Mouse (Mus musculus): Measurements from ENCODE around the gene Setd4. TPM values are rescaled to one million over a fixed set of nuclear protein-coding genes. Genes with fewer than 3 reads are reported as not detected.

Setd4 gene
- total and polyA plus RNA-seq, 2 experiments: 9.7 to 10.4 TPM

DNA sequence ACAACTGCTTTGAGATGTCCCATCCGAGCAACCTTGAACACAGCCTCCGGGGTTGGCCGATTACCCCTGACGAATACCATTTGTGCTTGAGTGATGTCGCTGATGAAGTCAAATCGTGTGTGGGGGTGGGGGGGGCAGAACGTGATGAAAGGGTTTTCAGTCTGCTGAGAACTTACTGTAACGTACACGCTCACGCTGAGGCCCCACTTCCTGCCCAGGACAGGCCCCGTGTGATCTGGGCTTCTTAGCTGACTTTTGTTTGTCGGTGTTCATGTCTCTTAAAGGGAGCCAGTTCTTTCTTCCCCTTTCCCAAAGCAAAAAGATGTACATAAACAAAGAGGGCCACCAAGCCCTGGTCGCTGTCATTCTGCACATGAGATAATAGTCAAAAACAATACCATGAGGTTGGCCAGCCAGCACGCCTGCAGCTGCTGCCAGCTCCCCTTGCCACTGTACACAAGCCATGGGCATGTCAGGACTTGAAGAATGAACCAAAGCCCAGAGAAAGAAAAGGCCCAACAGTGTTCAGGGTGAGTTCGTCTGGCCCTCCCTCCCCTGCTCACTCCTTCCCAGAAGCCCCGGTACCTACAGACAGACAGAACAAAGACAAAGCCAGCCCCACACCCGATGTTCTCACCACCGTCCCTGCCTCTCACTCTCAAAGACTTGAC is 29.2 kb downstream of the Setd4 start:
- no peak overlapping the region for H3K9ac ChIP-seq (ENCODE audit: low read depth, low read length)
- H3K4me3 ChIP-seq (ENCODE audit: insufficient read depth, low read depth, low read length): no peak overlapping the region
- H3K27ac ChIP-seq (replicated peaks; ENCODE audit: insufficient read depth, low read depth, low read length): no peak overlapping the region
- 73% methylated on average over 18 of the region's 18 CpGs for WGBS
- H3K79me2 ChIP-seq (ENCODE audit: control insufficient read depth, insufficient read depth, low read length): no peaks in the 10 kb centered on the region
- no peaks in the 10 kb centered on the region for H3K4me1 ChIP-seq (ENCODE audit: control insufficient read depth, insufficient read depth, low read length)
- no peak for DNase-seq (ENCODE audit: extremely low read depth, low read depth, low spot score)
- H3K36me3 ChIP-seq (ENCODE audit: control insufficient read depth, insufficient read depth, low read length): no peaks in the 10 kb centered on the region
- no peaks in the 10 kb centered on the region for H3K27me3 ChIP-seq (ENCODE audit: control insufficient read depth, insufficient read depth, low read length)
- no peak for TF ChIP-seq CTCF (IDR thresholded peaks at IDR 0.05; ENCODE audit: low read depth, low read length)
- no peak for TF ChIP-seq POLR2A (IDR thresholded peaks at IDR 0.05; ENCODE audit: extremely low read depth, insufficient read depth, low read length)

DNA sequence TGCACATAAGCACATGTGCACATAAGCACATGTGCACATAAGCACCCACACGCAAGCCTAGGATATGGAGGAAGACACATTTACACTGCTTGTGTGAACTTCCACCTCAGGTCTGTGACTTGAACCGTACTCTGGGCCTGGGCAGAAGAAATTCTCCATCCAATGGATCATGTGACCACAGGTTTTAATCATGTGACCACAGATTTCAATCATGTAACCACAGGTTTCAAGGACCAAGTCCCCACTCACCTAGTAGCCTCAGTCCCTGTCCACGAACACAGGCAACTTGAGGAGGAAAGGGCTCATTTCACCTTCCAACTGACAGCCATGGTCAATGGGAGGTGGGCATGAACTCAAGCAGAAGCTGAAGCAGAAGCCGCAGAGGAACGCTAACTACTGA is 30.4 kb downstream of the Setd4 start:
- Histone ChIP-seq H3K79me2 (ENCODE audit: control insufficient read depth, insufficient read depth, low read length) (no peaks in the 10 kb centered on the region), H3K27me3 (ENCODE audit: control insufficient read depth, insufficient read depth, low read length) (no peaks in the 10 kb centered on the region), H3K27ac (replicated peaks; ENCODE audit: insufficient read depth, low read depth, low read length) (no peak overlapping the region), H3K4me1 (ENCODE audit: control insufficient read depth, insufficient read depth, low read length) (no peaks in the 10 kb centered on the region), H3K4me3 (ENCODE audit: insufficient read depth, low read depth, low read length) (no peak overlapping the region), H3K36me3 (ENCODE audit: control insufficient read depth, insufficient read depth, low read length) (no peaks in the 10 kb centered on the region), H3K9ac (ENCODE audit: low read depth, low read length) (no peak overlapping the region)
- 96% methylated on average over 5 of the region's 5 CpGs for WGBS
- TF ChIP-seq CTCF (IDR thresholded peaks at IDR 0.05; ENCODE audit: low read depth, low read length) (no peak), POLR2A (IDR thresholded peaks at IDR 0.05; ENCODE audit: extremely low read depth, insufficient read depth, low read length) (no peak)
- DNase-seq (ENCODE audit: extremely low read depth, low read depth, low spot score): no peak

DNA sequence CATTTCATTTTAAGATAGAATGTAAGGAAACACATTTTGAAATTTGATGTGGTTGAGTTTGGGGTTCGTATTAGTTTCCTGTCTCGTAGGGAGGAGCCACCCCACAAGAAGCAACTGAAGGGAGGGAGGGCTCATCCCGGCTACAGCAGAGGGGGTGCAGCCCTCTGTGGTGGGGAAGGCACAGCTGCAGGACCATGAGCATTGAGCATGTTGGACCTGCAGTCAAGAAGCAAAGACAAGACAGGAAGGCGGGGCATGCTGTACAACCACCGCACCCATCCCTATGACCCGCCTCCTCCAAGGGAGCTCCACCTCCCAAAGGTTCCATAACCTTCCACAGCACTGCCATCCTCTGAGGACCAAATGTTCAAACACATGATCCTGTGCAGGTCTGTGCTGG is 31.5 kb downstream of the Setd4 start:
- no peak overlapping the region for H3K27ac ChIP-seq (replicated peaks; ENCODE audit: insufficient read depth, low read depth, low read length)

GRCm38 (mm10) chr16:93558499-93558898 is 45.4 kb downstream of the Setd4 start:
- Histone ChIP-seq H3K9ac (ENCODE audit: low read depth, low read length) (no peak overlapping the region), H3K36me3 (ENCODE audit: control insufficient read depth, insufficient read depth, low read length) (no peaks in the 10 kb centered on the region), H3K27ac (replicated peaks; ENCODE audit: insufficient read depth, low read depth, low read length) (no peak overlapping the region), H3K4me1 (ENCODE audit: control insufficient read depth, insufficient read depth, low read length) (no peaks in the 10 kb centered on the region), H3K79me2 (ENCODE audit: control insufficient read depth, insufficient read depth, low read length) (no peaks in the 10 kb centered on the region), H3K27me3 (ENCODE audit: control insufficient read depth, insufficient read depth, low read length) (0 out of 2 replicates have a peak, but pooled peaks cover 3% of the 10 kb centered on the region), H3K4me3 (ENCODE audit: insufficient read depth, low read depth, low read length) (no peak overlapping the region)
- TF ChIP-seq CTCF (IDR thresholded peaks at IDR 0.05; ENCODE audit: low read depth, low read length): no peak
- WGBS: 35% methylated on average over 12 of the region's 12 CpGs
- no peak for DNase-seq (ENCODE audit: extremely low read depth, low read depth, low spot score)

More for the DNA sequence above, 31.5 kb downstream of the Setd4 start:
- TF ChIP-seq POLR2A (IDR thresholded peaks at IDR 0.05; ENCODE audit: extremely low read depth, insufficient read depth, low read length) (no peak), CTCF (IDR thresholded peaks at IDR 0.05; ENCODE audit: low read depth, low read length) (no peak)
- Histone ChIP-seq H3K4me3 (ENCODE audit: insufficient read depth, low read depth, low read length) (no peak overlapping the region), H3K9ac (ENCODE audit: low read depth, low read length) (no peak overlapping the region), H3K4me1 (ENCODE audit: control insufficient read depth, insufficient read depth, low read length) (no peaks in the 10 kb centered on the region), H3K36me3 (ENCODE audit: control insufficient read depth, insufficient read depth, low read length) (no peaks in the 10 kb centered on the region), H3K79me2 (ENCODE audit: control insufficient read depth, insufficient read depth, low read length) (no peaks in the 10 kb centered on the region), H3K27me3 (ENCODE audit: control insufficient read depth, insufficient read depth, low read length) (no peaks in the 10 kb centered on the region)
- no peak for DNase-seq (ENCODE audit: extremely low read depth, low read depth, low spot score)
- WGBS: 90% methylated on average over 6 of the region's 6 CpGs

- TF ChIP-seq POLR2A (IDR thresholded peaks at IDR 0.05; ENCODE audit: extremely low read depth, insufficient read depth, low read length) (no peak), CTCF (IDR thresholded peaks at IDR 0.05; ENCODE audit: low read depth, low read length) (no peak)
- 67% methylated on average over 8 of the region's 8 CpGs for WGBS
- Histone ChIP-seq H3K4me1 (ENCODE audit: control insufficient read depth, insufficient read depth, low read length) (no peaks in the 10 kb centered on the region), H3K27me3 (ENCODE audit: control insufficient read depth, insufficient read depth, low read length) (0 out of 2 replicates have a peak, but pooled peaks cover 3% of the 10 kb centered on the region), H3K36me3 (ENCODE audit: control insufficient read depth, insufficient read depth, low read length) (no peaks in the 10 kb centered on the region), H3K9ac (ENCODE audit: low read depth, low read length) (no peak overlapping the region), H3K27ac (replicated peaks; ENCODE audit: insufficient read depth, low read depth, low read length) (no peak overlapping the region), H3K79me2 (ENCODE audit: control insufficient read depth, insufficient read depth, low read length) (no peaks in the 10 kb centered on the region), H3K4me3 (ENCODE audit: insufficient read depth, low read depth, low read length) (no peak overlapping the region)
- DNase-seq (ENCODE audit: extremely low read depth, low read depth, low spot score): no peak
These were observed 46.2 kb downstream of the Setd4 start for GRCm38 (mm10) chr16:93557646-93558045.

GRCm38 (mm10) chr16:93552686-93553513 is 51.0 kb downstream of the Setd4 start:
- H3K9ac ChIP-seq (ENCODE audit: low read depth, low read length): no peak overlapping the region
- H3K4me1 ChIP-seq (ENCODE audit: control insufficient read depth, insufficient read depth, low read length): no peaks in the 10 kb centered on the region
- DNase-seq (ENCODE audit: extremely low read depth, low read depth, low spot score): no peak
- no peak overlapping the region for H3K27ac ChIP-seq (replicated peaks; ENCODE audit: insufficient read depth, low read depth, low read length)
- H3K79me2 ChIP-seq (ENCODE audit: control insufficient read depth, insufficient read depth, low read length): no peaks in the 10 kb centered on the region
- H3K27me3 ChIP-seq (ENCODE audit: control insufficient read depth, insufficient read depth, low read length): 0 out of 2 replicates have a peak, but pooled peaks cover 3% of the 10 kb centered on the region
- 83% methylated on average over 12 of the region's 12 CpGs for WGBS
- TF ChIP-seq CTCF (IDR thresholded peaks at IDR 0.05; ENCODE audit: low read depth, low read length): no peak
- TF ChIP-seq POLR2A (IDR thresholded peaks at IDR 0.05; ENCODE audit: extremely low read depth, insufficient read depth, low read length): no peak
- no peak overlapping the region for H3K4me3 ChIP-seq (ENCODE audit: insufficient read depth, low read depth, low read length)
- no peaks in the 10 kb centered on the region for H3K36me3 ChIP-seq (ENCODE audit: control insufficient read depth, insufficient read depth, low read length)

Measured in liver, adult 2 months (tissue).